Mouse (Mus musculus) liver, embryonic 14.5 days (tissue): ENCODE results near the gene Mfsd4b5.
"Not testable (repeated sequence)": the region's sequence is repeated elsewhere in the genome, so short reads cannot be mapped to it uniquely, and the experiment has no call there.

Experiments
- CTCF ChIP-seq: IDR thresholded peaks from 2 replicates; pipeline ENCODE4 v1.5.1; 2016; ENCODE audit warnings: antibody characterized with exemption, low read depth, control low read depth
- EP300 ChIP-seq: IDR thresholded peaks from 2 replicates; pipeline ENCODE4 v1.6.1; 2016; ENCODE audit warnings: antibody characterized with exemption, low read depth

- not testable (repeated sequence) for TF ChIP-seq EP300, CTCF
Observed at GRCm38 (mm10) chr10:39947195-39947594, 39.3 kb downstream of the Mfsd4b5 start.
